Mouse (Mus musculus) liver, embryonic 14.5 days (tissue): ENCODE measurements around the gene Gm49388.

Experiments
- CTCF ChIP-seq: IDR thresholded peaks from 2 replicates; pipeline ENCODE4 v1.5.1; 2016; ENCODE audit warnings: antibody characterized with exemption, low read depth, control low read depth
- EP300 ChIP-seq: IDR thresholded peaks from 2 replicates; pipeline ENCODE4 v1.6.1; 2016; ENCODE audit warnings: antibody characterized with exemption, low read depth

GRCm38 (mm10) chr7:127776878-127777473, 8.4 kb upstream of the Gm49388 start:
- TF ChIP-seq EP300 (0 out of 2 replicates have a peak, but pooled peaks have one; percentile 31), CTCF (no peak)
